Mouse (Mus musculus) MEL (cell line): Measurements from ENCODE around the gene A730061H03Rik. TPM values are rescaled to one million over a fixed set of nuclear protein-coding genes. Genes with fewer than 3 reads are reported as not detected.

Experiments used
- DNase-seq: peaks from one replicate; pipeline ENCODE4 v3.0.0; 2011; ENCODE audit warnings: low read depth, low spot score
- H3K27ac ChIP-seq: 2 replicates; pipeline ENCODE4 v1.5.1; 2012; ENCODE audit warnings: low read depth, mild to moderate bottlenecking, control low read depth, low read length, moderate library complexity; ENCODE audit not compliant: control insufficient read depth
- H3K27me3 ChIP-seq, 2 experiments: fragments of 150-350 bp in 1 of 2; sonication (generic) in 1 of 2; 2 replicates each; pipeline ENCODE4 v1.6.1; 2012; ENCODE audit warnings: low read length in 2 of 2, mild to moderate bottlenecking in 2 of 2, improper control_type of control experiment in 1 of 2, moderate library complexity in 1 of 2; ENCODE audit not compliant: insufficient read depth in 2 of 2, control insufficient read depth in 1 of 2
- H3K36me3 ChIP-seq, 2 experiments: 2 replicates each; pipeline ENCODE4 v1.6.1; 2012 to 2014; ENCODE audit warnings: low read length in 2 of 2, improper control_type of control experiment in 1 of 2, inconsistent platforms in 1 of 2, mild to moderate bottlenecking in 1 of 2; ENCODE audit not compliant: insufficient read depth in 2 of 2, control insufficient read depth in 1 of 2
- H3K4me1 ChIP-seq, 2 experiments: fragments of 150-350 bp in 1 of 2; sonication (generic) in 1 of 2; 2 replicates each; pipeline ENCODE4 v1.6.1; 2012; ENCODE audit warnings: low read length in 2 of 2, improper control_type of control experiment in 1 of 2, mild to moderate bottlenecking in 1 of 2; ENCODE audit not compliant: insufficient read depth in 2 of 2, control insufficient read depth in 1 of 2
- H3K4me3 ChIP-seq, 2 experiments: fragments of 150-350 bp in 1 of 2; sonication (generic) in 1 of 2; 2 replicates each; pipeline ENCODE4 v1.5.1; 2012; ENCODE audit warnings: low read depth in 2 of 2, low read length in 2 of 2, mild to moderate bottlenecking in 2 of 2, moderate library complexity in 2 of 2, control low read depth in 1 of 2, improper control_type of control experiment in 1 of 2; ENCODE audit not compliant: control insufficient read depth in 1 of 2, insufficient read depth in 1 of 2
- H3K79me2 ChIP-seq: 2 replicates; pipeline ENCODE4 v1.6.1; 2012; ENCODE audit warnings: mild to moderate bottlenecking, low read length, moderate library complexity; ENCODE audit not compliant: control insufficient read depth, poor library complexity, insufficient read depth
- H3K9ac ChIP-seq: 2 replicates; pipeline ENCODE4 v1.6.1; 2012; ENCODE audit warnings: low read depth, mild to moderate bottlenecking, control low read depth, low read length, moderate library complexity; ENCODE audit not compliant: control insufficient read depth, poor library complexity, severe bottlenecking
- H3K9me3 ChIP-seq: fragments of 150-350 bp; sonication (generic); replicated peaks from 2 replicates; pipeline ENCODE4 v1.6.1; 2012; ENCODE audit warnings: mild to moderate bottlenecking, low read length, improper control_type of control experiment, moderate library complexity; ENCODE audit not compliant: insufficient read depth
- BHLHE40 ChIP-seq: IDR thresholded peaks from 2 replicates; pipeline ENCODE4 v1.6.1; 2012; ENCODE audit warnings: low read depth, mild to moderate bottlenecking, inconsistent platforms, low read length, improper control_type of control experiment, borderline replicate concordance
- CHD1 ChIP-seq: IDR thresholded peaks from 2 replicates; pipeline ENCODE4 v1.6.1; 2012; ENCODE audit warnings: low read depth, mild to moderate bottlenecking, inconsistent platforms, low read length, improper control_type of control experiment
- CHD2 ChIP-seq: IDR thresholded peaks from 2 replicates; pipeline ENCODE4 v1.6.1; 2011; ENCODE audit warnings: low read length, improper control_type of control experiment
- CTCF ChIP-seq, 3 experiments: IDR thresholded peaks in 2 of 3; conservative IDR thresholded peaks in 1 of 3; 2 replicates each; pipeline ENCODE4 v1.5.1; 2011 to 2012; ENCODE audit warnings: low read length in 3 of 3, low read depth in 2 of 3, mild to moderate bottlenecking in 2 of 3, improper control_type of control experiment in 1 of 3, inconsistent platforms in 1 of 3, mixed read lengths in 1 of 3, moderate library complexity in 1 of 3; ENCODE audit not compliant: control insufficient read depth in 1 of 3, insufficient read depth in 1 of 3, poor library complexity in 1 of 3, severe bottlenecking in 1 of 3
- E2F4 ChIP-seq: IDR thresholded peaks from 2 replicates; pipeline ENCODE4 v1.6.1; 2011; ENCODE audit warnings: low read depth, low read length, improper control_type of control experiment, borderline replicate concordance
- EP300 ChIP-seq, 2 experiments: IDR thresholded peaks; 2 replicates each; pipeline ENCODE4 v1.6.1; 2011; ENCODE audit warnings: improper control_type of control experiment in 2 of 2, low read length in 2 of 2, low read depth in 1 of 2, mild to moderate bottlenecking in 1 of 2
- ETS1 ChIP-seq: IDR thresholded peaks from 2 replicates; pipeline ENCODE4 v1.6.1; 2012; ENCODE audit warnings: low read depth, mild to moderate bottlenecking, inconsistent platforms, low read length, improper control_type of control experiment, moderate library complexity
- GABPA ChIP-seq: IDR thresholded peaks from 2 replicates; pipeline ENCODE4 v1.6.1; 2012; ENCODE audit warnings: low read depth, mild to moderate bottlenecking, inconsistent platforms, low read length, improper control_type of control experiment, moderate library complexity
- GATA1 ChIP-seq: IDR thresholded peaks from 2 replicates; pipeline ENCODE4 v1.6.1; 2011; ENCODE audit warnings: low read depth, low read length, improper control_type of control experiment
- HCFC1 ChIP-seq: IDR thresholded peaks from 2 replicates; pipeline ENCODE4 v1.6.1; 2012; ENCODE audit warnings: low read depth, mild to moderate bottlenecking, inconsistent platforms, low read length, improper control_type of control experiment, moderate library complexity
- JUND ChIP-seq: IDR thresholded peaks from 2 replicates; pipeline ENCODE4 v1.6.1; 2011; ENCODE audit warnings: low read depth, mild to moderate bottlenecking, improper control_type of control experiment, low read length
- KAT2A ChIP-seq: conservative IDR thresholded peaks from 2 replicates; pipeline ENCODE4 v1.6.1; 2012; ENCODE audit warnings: low read depth, low read length, improper control_type of control experiment, inconsistent platforms
- MAZ ChIP-seq: IDR thresholded peaks from 2 replicates; pipeline ENCODE4 v1.6.1; 2012; ENCODE audit warnings: low read depth, mild to moderate bottlenecking, inconsistent platforms, low read length, improper control_type of control experiment
- MXI1 ChIP-seq: IDR thresholded peaks from 2 replicates; pipeline ENCODE4 v1.6.1; 2011; ENCODE audit warnings: mild to moderate bottlenecking, low read depth, low read length, improper control_type of control experiment
- MYB ChIP-seq: IDR thresholded peaks from 2 replicates; pipeline ENCODE4 v1.6.1; 2011; ENCODE audit warnings: mild to moderate bottlenecking, low read depth, low read length, improper control_type of control experiment
- NRF1 ChIP-seq: IDR thresholded peaks from 2 replicates; pipeline ENCODE4 v1.6.1; 2014; ENCODE audit warnings: low read depth, mild to moderate bottlenecking, inconsistent platforms, low read length, improper control_type of control experiment, moderate library complexity; ENCODE audit not compliant: poor library complexity, insufficient read depth, severe bottlenecking
- POLR2A ChIP-seq, 2 experiments: IDR thresholded peaks; 2 replicates each; pipeline ENCODE4 v1.6.1; 2011 to 2012; ENCODE audit warnings: low read length in 2 of 2, mild to moderate bottlenecking in 2 of 2, control low read depth in 1 of 2, improper control_type of control experiment in 1 of 2, low read depth in 1 of 2, moderate library complexity in 1 of 2; ENCODE audit not compliant: control insufficient read depth in 1 of 2, insufficient read depth in 1 of 2, poor library complexity in 1 of 2
- POLR2AphosphoS2 ChIP-seq: IDR thresholded peaks from 2 replicates; pipeline ENCODE4 v1.6.1; 2011; ENCODE audit warnings: low read length, improper control_type of control experiment
- POLR2AphosphoS5 ChIP-seq: IDR thresholded peaks from 2 replicates; pipeline ENCODE4 v1.6.1; 2012; ENCODE audit warnings: low read depth, borderline replicate concordance, mild to moderate bottlenecking, inconsistent platforms, low read length, moderate library complexity, mixed read lengths
- RAD21 ChIP-seq: IDR thresholded peaks from 2 replicates; pipeline ENCODE4 v1.6.1; 2011; ENCODE audit warnings: mild to moderate bottlenecking, low read depth, low read length, improper control_type of control experiment
- SIN3A ChIP-seq: IDR thresholded peaks from 2 replicates; pipeline ENCODE4 v1.6.1; 2012; ENCODE audit warnings: low read length, improper control_type of control experiment, inconsistent platforms
- SMC3 ChIP-seq: IDR thresholded peaks from 2 replicates; pipeline ENCODE4 v1.6.1; 2011; ENCODE audit warnings: low read depth, low read length, improper control_type of control experiment
- TAL1 ChIP-seq: IDR thresholded peaks from 2 replicates; pipeline ENCODE4 v1.6.1; 2012; ENCODE audit warnings: mild to moderate bottlenecking, inconsistent platforms, low read length, moderate library complexity, mixed read lengths
- TBP ChIP-seq: IDR thresholded peaks from 2 replicates; pipeline ENCODE4 v1.8.0; 2011; ENCODE audit warnings: low read depth, low read length, improper control_type of control experiment
- UBTF ChIP-seq: IDR thresholded peaks from 2 replicates; pipeline ENCODE4 v1.6.1; 2012; ENCODE audit warnings: low read depth, mild to moderate bottlenecking, inconsistent platforms, low read length, improper control_type of control experiment, moderate library complexity, borderline replicate concordance; ENCODE audit not compliant: insufficient read depth
- USF1 ChIP-seq: IDR thresholded peaks from 2 replicates; pipeline ENCODE4 v1.6.1; 2014; ENCODE audit warnings: low read depth, mild to moderate bottlenecking, inconsistent platforms, low read length, improper control_type of control experiment, moderate library complexity
- ZC3H11A ChIP-seq: IDR thresholded peaks from 2 replicates; pipeline ENCODE4 v1.6.1; 2012; ENCODE audit warnings: low read depth, mild to moderate bottlenecking, inconsistent platforms, low read length, improper control_type of control experiment
- ZKSCAN1 ChIP-seq: IDR thresholded peaks from 2 replicates; pipeline ENCODE4 v1.6.1; 2012; ENCODE audit warnings: low read depth, mild to moderate bottlenecking, inconsistent platforms, low read length, improper control_type of control experiment, moderate library complexity
- ZMIZ1 ChIP-seq: IDR thresholded peaks from 2 replicates; pipeline ENCODE4 v1.6.1; 2012; ENCODE audit warnings: low read depth, mild to moderate bottlenecking, inconsistent platforms, low read length, improper control_type of control experiment, moderate library complexity
- ZNF384 ChIP-seq: IDR thresholded peaks from 2 replicates; pipeline ENCODE4 v1.6.1; 2012; ENCODE audit warnings: low read depth, mild to moderate bottlenecking, inconsistent platforms, low read length, improper control_type of control experiment
- polyA plus RNA-seq, 2 experiments: library from polyadenylated mRNA; stranded (reverse) in 1 of 2; unstranded in 1 of 2; fragments of >175 nt in 1 of 2; fragments of >200 nt in 1 of 2; gene quantifications; 2 replicates each; pipeline versions ENCODE4 v1.2.1 to v1.2.4; 2012; ENCODE audit warnings: low replicate concordance in 2 of 2, low read depth in 1 of 2; ENCODE audit not compliant: insufficient read length in 2 of 2, insufficient read depth in 1 of 2, missing spikeins in 1 of 2
- total RNA-seq: library from RNA; depleted of rRNA; stranded (reverse); fragments of 300-350 nt; gene quantifications from 2 replicates; pipeline ENCODE4 v1.2.3, GENCODE M21; 2012

A730061H03Rik gene
- total and polyA plus RNA-seq, 3 experiments = 0.73 to 0.86 TPM; not detected in 1

GRCm38 (mm10) chr14:55591331-55591891 lies 31.2 kb upstream of the A730061H03Rik start, which contains the start of gene Rnf31 (continued):
- peak; percentile 38; the same call in 1 of the 2 replicates for TF ChIP-seq NRF1
- no peak for TF ChIP-seq RAD21
- TF ChIP-seq ZMIZ1 = no peak
- TF ChIP-seq BHLHE40 = no peak
- no peak for TF ChIP-seq POLR2AphosphoS5
- peak; percentile 62; the same call in 1 of the 2 replicates for TF ChIP-seq KAT2A
- TF ChIP-seq SIN3A = peak; percentile 54; the same call in 1 of the 2 replicates
- no peak for TF ChIP-seq CTCF (IDR thresholded peaks at IDR 0.05 in 2 of 3, conservative IDR thresholded peaks at IDR 0.05 in 1 of 3; ENCODE audit: control insufficient read depth in 1 of 3, insufficient read depth in 1 of 3, low read depth in 2 of 3, low read length in 3 of 3, poor library complexity in 1 of 3, severe bottlenecking in 1 of 3)
- no peak for TF ChIP-seq SMC3
- peak; percentile 81 for TF ChIP-seq HCFC1
- TF ChIP-seq JUND = no peak
- TF ChIP-seq POLR2A (IDR thresholded peaks at IDR 0.05; ENCODE audit: control insufficient read depth in 1 of 2, insufficient read depth in 1 of 2, low read depth in 1 of 2, low read length in 2 of 2, poor library complexity in 1 of 2) = peak in 1 of 2 experiments; percentile 68; a peak in 3 of 4 replicates
- 0 out of 2 replicates have a peak, but pooled peaks have one; percentile 34 for TF ChIP-seq MAZ
- peak; percentile 43 for TF ChIP-seq ETS1
- TF ChIP-seq MYB = no peak

DNA sequence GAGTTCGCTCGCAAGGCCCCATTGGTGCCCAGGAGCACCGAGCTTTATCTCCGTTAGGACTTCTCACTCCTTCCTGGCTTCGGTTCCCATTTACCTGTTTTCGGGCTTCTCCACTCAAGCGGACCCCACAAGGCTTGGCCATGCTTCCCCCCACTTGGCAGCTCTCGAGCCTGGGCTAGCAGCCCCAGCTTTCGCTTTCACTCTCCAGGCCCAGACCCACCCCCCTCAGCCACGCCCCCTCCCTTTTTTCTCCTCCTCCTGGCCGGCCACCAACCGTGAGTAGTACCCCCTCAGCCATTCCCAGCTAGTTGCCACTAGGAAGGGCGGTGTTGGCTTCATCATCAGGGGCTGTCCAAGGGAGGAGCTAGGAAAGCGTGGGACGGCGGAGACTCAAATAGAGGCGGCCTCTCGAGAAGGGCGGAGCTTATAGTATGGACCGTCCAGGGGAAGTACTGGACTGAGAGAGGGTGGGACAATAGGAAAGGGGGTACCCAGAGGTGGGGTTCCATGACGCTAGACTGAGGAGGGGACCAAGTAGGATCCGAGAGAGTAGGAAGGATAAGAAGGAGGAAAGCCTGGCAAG lies 30.6 kb upstream of the A730061H03Rik start, which contains the start of gene Psme2:
Gene Psme2 (minus strand): TSS at position 366 of the 583 bp plus-strand sequence.
- H3K79me2 ChIP-seq = peaks cover 24% of the 10 kb centered on the region
- peak within 1 kb of the TSS; percentile 80 to 94 for H3K4me3 ChIP-seq
- no peaks in the 10 kb centered on the region for H3K9me3 ChIP-seq
- peak within 1 kb of the TSS; percentile 86 for H3K27ac ChIP-seq
- peak within 1 kb of the TSS; percentile 82 for H3K9ac ChIP-seq
- no peaks in the 10 kb centered on the region for H3K27me3 ChIP-seq
- H3K36me3 ChIP-seq = peaks cover 3 to 25% of the 10 kb centered on the region in 2 experiments; a peak in 3 of 4 replicates
- DNase-seq = peak; percentile 98
- H3K4me1 ChIP-seq = peaks cover 3 to 39% of the 10 kb centered on the region in 2 experiments
- TF ChIP-seq UBTF (no peak), JUND (no peak), GABPA (no peak), USF1 (no peak), E2F4 (no peak), RAD21 (no peak), POLR2AphosphoS5 (no peak), ZMIZ1 (no peak), ETS1 (0 out of 2 replicates have a peak, but pooled peaks have one; percentile 56), EP300 (IDR thresholded peaks at IDR 0.05; ENCODE audit: low read depth in 1 of 2, low read length in 2 of 2) (peak in 1 of 2 experiments; percentile 0; a peak in 1 of 4 replicates), KAT2A (no peak), POLR2A (IDR thresholded peaks at IDR 0.05; ENCODE audit: control insufficient read depth in 1 of 2, insufficient read depth in 1 of 2, low read depth in 1 of 2, low read length in 2 of 2, poor library complexity in 1 of 2) (peak; percentile 54 to 66; a peak in 2 of 4 replicates), CHD1 (no peak), MYB (no peak), ZC3H11A (no peak), ZKSCAN1 (no peak), ZNF384 (no peak), TBP (no peak), NRF1 (no peak), MXI1 (peak; percentile 85), CTCF (IDR thresholded peaks at IDR 0.05 in 2 of 3, conservative IDR thresholded peaks at IDR 0.05 in 1 of 3; ENCODE audit: control insufficient read depth in 1 of 3, insufficient read depth in 1 of 3, low read depth in 2 of 3, low read length in 3 of 3, poor library complexity in 1 of 3, severe bottlenecking in 1 of 3) (no peak), SMC3 (no peak), MAZ (no peak), POLR2AphosphoS2 (peak; percentile 74), CHD2 (no peak), SIN3A (peak; percentile 85), GATA1 (no peak), TAL1 (no peak)
